Comparison of ENCODE assay signal across 24 mouse cellular contexts in genomic region chr6:49298286-49298685, GRCm38 (mm10). TPM values are rescaled to one million over a fixed set of nuclear protein-coding genes. Genes with fewer than 3 reads are reported as not detected.
DNase-seq lines count a peak whose midpoint lies in the region; TF ChIP-seq lines count a peak whose summit lies in the region.
"Had no signal": no experiment of that assay in that cellular context is flagged by ENCODE, and none has a peak within 500 bp of the region (broad histone marks: within the 10 kb centered on the region; RNA-seq: fewer than 3 reads in every experiment).

No protein-coding gene starts in this region.

- peak; percentile 50 for DNase-seq in heart, adult 11 months
- no peak for DNase-seq in heart, adult 2 months
- peak; percentile 87 for DNase-seq in ES-CJ7 (ENCODE audit: low read depth, low spot score)
- DNase-seq in R1 (ENCODE audit: low read depth, low spot score), result peak; percentile 84
- DNase-seq in embryo, embryonic 11 days, result no peak
- DNase-seq in liver, result no peak
- no peak for DNase-seq in left cerebral cortex, adult 9 months (ENCODE audit: low spot score in 2 of 2)
- DNase-seq: adrenal gland, adult 2 months; adrenal gland, postnatal 10 days; adrenal gland, postnatal 25 days; B cell, adult 2 months; cerebellum, adult 11 months; cerebellum, adult 18-20 months; cerebellum, adult 8-10 months; cerebellum, adult 9-11 months; cerebellum, postnatal 14 days; cerebellum, postnatal 36 days; forebrain, postnatal 0 days had no signal

- no peaks in the 10 kb centered on the region for H3K36me3 ChIP-seq in heart, adult 2 months (ENCODE audit: control insufficient read depth, insufficient read depth, low read length)
- H3K36me3 ChIP-seq: embryonic facial prominence, embryonic 10.5 days; embryonic facial prominence, embryonic 12.5 days; forebrain, embryonic 15.5 days; G1E had no signal

- no peak for TF ChIP-seq CTCF in heart, adult 2 months (IDR thresholded peaks at IDR 0.05)

- intact Hi-C loops in heart, adult 2 months (cut with DNase I), result no loop called here

- no peak overlapping the region for H3K9ac ChIP-seq in heart, adult 2 months (ENCODE audit: low read depth, low read length)
- H3K9ac ChIP-seq: embryonic facial prominence, embryonic 12.5 days; forebrain, embryonic 13.5 days; forebrain, embryonic 15.5 days; forebrain, postnatal 0 days had no signal

- TF ChIP-seq EP300 in heart, adult 2 months (IDR thresholded peaks at IDR 0.05; ENCODE audit: insufficient read depth, low read depth, low read length), result no peak

- no peaks in the 10 kb centered on the region for H3K79me2 ChIP-seq in heart, adult 2 months (replicated peaks; ENCODE audit: control insufficient read depth, insufficient read depth, low read length)

- no peaks in the 10 kb centered on the region for H3K27me3 ChIP-seq in heart, adult 2 months (ENCODE audit: control insufficient read depth, insufficient read depth, low read length)
- H3K27me3 ChIP-seq: CH12.LX; embryonic facial prominence, embryonic 12.5 days; forebrain, embryonic 13.5 days; forebrain, embryonic 15.5 days had no signal

- H3K27ac ChIP-seq in heart, adult 2 months, result no peak overlapping the region
- H3K27ac ChIP-seq: embryonic facial prominence, embryonic 10.5 days; embryonic facial prominence, embryonic 12.5 days; forebrain, embryonic 13.5 days; forebrain, embryonic 15.5 days had no signal

- no peak for TF ChIP-seq POLR2A in heart, adult 2 months (IDR thresholded peaks at IDR 0.05; ENCODE audit: insufficient read depth, low read depth, low read length)

- H3K4me1 ChIP-seq in heart, adult 2 months (ENCODE audit: control insufficient read depth, insufficient read depth, low read length), result no peaks in the 10 kb centered on the region
- H3K4me1 ChIP-seq: embryonic facial prominence, embryonic 10.5 days; embryonic facial prominence, embryonic 12.5 days; forebrain, embryonic 13.5 days; forebrain, embryonic 15.5 days had no signal

- H3K4me3 ChIP-seq in heart, adult 2 months, result no peak overlapping the region
- H3K4me3 ChIP-seq: embryonic facial prominence, embryonic 10.5 days; embryonic facial prominence, embryonic 12.5 days; forebrain, embryonic 13.5 days; forebrain, embryonic 15.5 days had no signal

RNA-seq across cellular contexts. Expression of gene Ccdc126, which starts 20.8 kb away (rescaled TPM):
- total RNA-seq in heart, adult 2 months (2021), result 1 to 10 TPM; 4.4 to 4.8 TPM
- 2.5 and 3.3 TPM in 2 replicates for polyA plus RNA-seq in heart, adult 2 months (2012; rRNA removed)

RNA-seq across cellular contexts. Expression of gene Tra2a, which starts 34.5 kb away (rescaled TPM):
- 10 to 100 TPM; 23.1 to 26.4 TPM for total RNA-seq in heart, adult 2 months (2021)
- 21.0 and 38.4 TPM in 2 replicates for polyA plus RNA-seq in heart, adult 2 months (2012; rRNA removed)

Comparison
In these comparisons a context has a peak if more than half of its experiments do, and no peak if none do; other contexts are left out.
1. DNase-seq: peak in heart, adult 11 months (single experiment), ES-CJ7 (single experiment) and R1 (single experiment); none in heart, adult 2 months (0 of 2), embryo, embryonic 11 days (single experiment), liver (single experiment) and left cerebral cortex, adult 9 months (0 of 2).